In genomic region chr14:30584077-30584476, GRCm38 (mm10) we compare ENCODE assay signal across 15 mouse cellular contexts. TPM values are rescaled to one million over a fixed set of nuclear protein-coding genes. Genes with fewer than 3 reads are reported as not detected.
DNase-seq lines count a peak whose midpoint lies in the region; ATAC-seq lines count a peak whose summit lies in the region.
"Had no signal": no experiment of that assay in that cellular context is flagged by ENCODE, and none has a peak within 500 bp of the region (broad histone marks: within the 10 kb centered on the region; RNA-seq: fewer than 3 reads in every experiment).

No protein-coding gene starts in this region.

- no peak for DNase-seq in heart, postnatal 36 days
- DNase-seq in 3T3-L1 (ENCODE audit: low read depth, low spot score) = peak; percentile 57
- DNase-seq in CD4-positive, CD25-positive, alpha-beta regulatory T cell, adult 2 months (ENCODE audit: low read depth, low spot score) = peak; percentile 23
- no peak for DNase-seq in embryonic facial prominence, embryonic 10.5 days (ENCODE audit: low spot score)
- DNase-seq in kidney, postnatal 36 days = no peak
- no peak for DNase-seq in gastrocnemius, adult 18-20 months (ENCODE audit: low spot score)
- DNase-seq: cerebellum, postnatal 14 days; heart, adult 18-20 months; kidney, postnatal 10 days; right cerebral cortex, postnatal 4 days had no signal

- H3K9ac ChIP-seq in heart, embryonic 14.5 days (ENCODE audit: low read length) = peak overlapping the region; percentile 19; the same call in 1 of the 2 replicates
- H3K9ac ChIP-seq: intestine, embryonic 15.5 days; liver, embryonic 14.5 days had no signal

- H3K4me1 ChIP-seq in heart, embryonic 14.5 days (ENCODE audit: control insufficient read depth in 2 of 2, insufficient read depth in 2 of 2, low read length in 2 of 2) = peaks cover 26 to 36% of the 10 kb centered on the region in 2 experiments
- peaks cover 30% of the 10 kb centered on the region for H3K4me1 ChIP-seq in embryonic facial prominence, embryonic 10.5 days

- peak overlapping the region; percentile 19 to 74; a peak in 3 of 4 replicates for H3K27ac ChIP-seq in heart, embryonic 14.5 days (replicated peaks in 1 of 2; ENCODE audit: control insufficient read depth in 1 of 2, insufficient read depth in 1 of 2, low read depth in 2 of 2, low read length in 2 of 2)
- peak overlapping the region; percentile 53 for H3K27ac ChIP-seq in embryonic facial prominence, embryonic 10.5 days (replicated peaks)
- H3K27ac ChIP-seq: intestine, embryonic 15.5 days; liver, embryonic 14.5 days had no signal

- no peak overlapping the region for H3K4me3 ChIP-seq in heart, embryonic 14.5 days (ENCODE audit: control insufficient read depth in 1 of 2, insufficient read depth in 1 of 2, low read depth in 1 of 2, low read length in 2 of 2)
- H3K4me3 ChIP-seq in embryonic facial prominence, embryonic 10.5 days = no peak overlapping the region
- H3K4me3 ChIP-seq: intestine, embryonic 15.5 days had no signal

- H3K27me3 ChIP-seq in heart, embryonic 14.5 days (ENCODE audit: control insufficient read depth, insufficient read depth, low read length) = no peaks in the 10 kb centered on the region
- H3K27me3 ChIP-seq in embryonic facial prominence, embryonic 10.5 days (replicated peaks; ENCODE audit: low read depth, poor library complexity, severe bottlenecking) = no peaks in the 10 kb centered on the region
- H3K27me3 ChIP-seq: intestine, embryonic 15.5 days had no signal

- WGBS in heart, embryonic 14.5 days = 55% methylated on average over 2 of the region's 2 CpGs
- 53% methylated on average over 2 of the region's 2 CpGs for WGBS in embryonic facial prominence, embryonic 10.5 days

- H3K4me2 ChIP-seq in heart, embryonic 14.5 days (ENCODE audit: low read length) = no peak overlapping the region
- H3K4me2 ChIP-seq: intestine, embryonic 15.5 days had no signal

- H3K9me3 ChIP-seq in heart, embryonic 14.5 days (ENCODE audit: control insufficient read depth, low read length) = no peaks in the 10 kb centered on the region
- no peaks in the 10 kb centered on the region for H3K9me3 ChIP-seq in embryonic facial prominence, embryonic 10.5 days
- H3K9me3 ChIP-seq: G1E; intestine, embryonic 15.5 days had no signal

- no peak for ATAC-seq in heart, embryonic 14.5 days (ENCODE audit: insufficient number of reproducible peaks, insufficient read depth, low FRiP score, low read depth)
- ATAC-seq: intestine, embryonic 15.5 days; lung, postnatal 0 days had no signal

- no peaks in the 10 kb centered on the region for H3K36me3 ChIP-seq in heart, embryonic 14.5 days (ENCODE audit: control insufficient read depth, insufficient read depth, low read length)
- no peaks in the 10 kb centered on the region for H3K36me3 ChIP-seq in embryonic facial prominence, embryonic 10.5 days (replicated peaks)
- H3K36me3 ChIP-seq: G1E; intestine, embryonic 15.5 days had no signal

- intact Hi-C loops in heart, postnatal 36 days (cut with DNase I) = no loop called here

RNA-seq across cellular contexts. Expression of gene Tkt, which starts 35.9 kb away (rescaled TPM):
- 31.5 and 46.1 TPM in 2 replicates for polyA plus RNA-seq in heart, embryonic 14.5 days (2014; fragmentation: Nextera tagmentation; extraction: Ambion mirVana)
- total RNA-seq in heart, postnatal 36 days (2021) = 10 to 100 TPM; 32.9 to 50.2 TPM
- 316 and 334 TPM in 2 replicates for polyA plus RNA-seq in embryonic facial prominence, embryonic 10.5 days (2016; fragmentation: Nextera tagmentation; extraction: Ambion mirVana)
- total RNA-seq in gastrocnemius, adult 18-20 months (2021) = 10 to 100 TPM; 10.8 to 10.9 TPM

RNA-seq across cellular contexts. Expression of gene Prkcd, which starts 41.9 kb away (rescaled TPM):
- 38.4 and 38.6 TPM in 2 replicates for polyA plus RNA-seq in heart, embryonic 14.5 days (2014; fragmentation: Nextera tagmentation; extraction: Ambion mirVana)
- 10 to 100 TPM; 10.5 to 14.3 TPM for total RNA-seq in heart, postnatal 36 days (2021)
- polyA plus RNA-seq in embryonic facial prominence, embryonic 10.5 days (2016; fragmentation: Nextera tagmentation; extraction: Ambion mirVana) = 31.6 and 37.3 TPM in 2 replicates
- 10 to 100 TPM in 1 of 2 experiments, 1 to 10 TPM in 1; 7.8 to 10.4 TPM for total RNA-seq in gastrocnemius, adult 18-20 months (2021)

Comparison
In these comparisons a context has a peak if more than half of its experiments do, and no peak if none do; other contexts are left out.
1. DNase-seq: peak in 3T3-L1 (single experiment) and CD4-positive, CD25-positive, alpha-beta regulatory T cell, adult 2 months (single experiment); none in heart, postnatal 36 days (0 of 2), embryonic facial prominence, embryonic 10.5 days (single experiment), kidney, postnatal 36 days (0 of 2) and gastrocnemius, adult 18-20 months (single experiment).